Mouse (Mus musculus) embryonic facial prominence, embryonic 11.5 days (tissue): ENCODE measurements around the gene Gm20388. TPM values are rescaled to one million over a fixed set of nuclear protein-coding genes. Genes with fewer than 3 reads are reported as not detected.

Experiments used
- ATAC-seq: fragments of 200-750 bp; cut with Nextera tagmentation; replicated peaks from 2 replicates; pipeline ENCODE4 v1.8.0; 2017; ENCODE audit warnings: low read depth; ENCODE audit not compliant: insufficient number of reproducible peaks, low FRiP score, low TSS enrichment
- DNase-seq: peaks from one replicate; pipeline ENCODE4 v3.0.0-alpha.2; 2015; ENCODE audit warnings: low spot score
- H3K27ac ChIP-seq: fragments of 300-500 bp; sonication (generic); replicated peaks from 2 replicates; pipeline ENCODE4 v1.5.1; 2014; ENCODE audit warnings: mild to moderate bottlenecking, low read depth, low read length, control low read depth
- H3K27me3 ChIP-seq: fragments of 300-500 bp; sonication (generic); 2 replicates; pipeline ENCODE4 v1.6.1; 2014; ENCODE audit warnings: mild to moderate bottlenecking, low read length, moderate library complexity, mixed read lengths; ENCODE audit not compliant: control insufficient read depth, insufficient read depth
- H3K36me3 ChIP-seq: fragments of 300-500 bp; sonication (generic); replicated peaks from 2 replicates; pipeline ENCODE4 v1.6.1; 2014; ENCODE audit warnings: low read depth, mild to moderate bottlenecking, low read length, moderate library complexity, mixed read lengths; ENCODE audit not compliant: control insufficient read depth, insufficient read depth
- H3K4me1 ChIP-seq: fragments of 300-500 bp; sonication (generic); 2 replicates; pipeline ENCODE4 v1.6.1; 2014; ENCODE audit warnings: low read length, mixed read lengths; ENCODE audit not compliant: control insufficient read depth, insufficient read depth
- H3K4me2 ChIP-seq: fragments of 300-500 bp; sonication (generic); 2 replicates; pipeline ENCODE4 v1.6.1; 2014; ENCODE audit warnings: low read depth, mild to moderate bottlenecking, control low read depth, low read length, moderate library complexity
- H3K4me3 ChIP-seq: fragments of 300-500 bp; sonication (generic); 2 replicates; pipeline ENCODE4 v1.5.1; 2014; ENCODE audit warnings: low read depth, low read length, control low read depth
- H3K9ac ChIP-seq: fragments of 300-500 bp; sonication (generic); replicated peaks from 2 replicates; pipeline ENCODE4 v1.6.1; 2014; ENCODE audit warnings: mild to moderate bottlenecking, control low read depth, low read length
- H3K9me3 ChIP-seq: fragments of 300-500 bp; sonication (generic); replicated peaks from 2 replicates; pipeline ENCODE4 v1.6.1; 2016; ENCODE audit warnings: mild to moderate bottlenecking, low read length, inconsistent platforms, mixed read lengths; ENCODE audit not compliant: control insufficient read depth
- WGBS: fragments of 180-500 bp; shearing (Covaris S2); extraction: QIAGEN DNeasy Blood & Tissue Kit; methylation state at CpG from one replicate; pipeline ENCODE4 v1.1.7; 2014; 5-methylcytosine and 5-hydroxymethylcytosine counted together
- polyA plus RNA-seq: library from polyadenylated mRNA; unstranded; fragments of >200 nt; fragmentation: Nextera tagmentation; extraction: Ambion mirVana; gene quantifications from 2 replicates; pipeline ENCODE4 v1.2.1, GENCODE M21; 2014

The Gm20388 gene
- polyA plus RNA-seq, 1 experiment from 2014 or later, result 3.1 TPM

DNA sequence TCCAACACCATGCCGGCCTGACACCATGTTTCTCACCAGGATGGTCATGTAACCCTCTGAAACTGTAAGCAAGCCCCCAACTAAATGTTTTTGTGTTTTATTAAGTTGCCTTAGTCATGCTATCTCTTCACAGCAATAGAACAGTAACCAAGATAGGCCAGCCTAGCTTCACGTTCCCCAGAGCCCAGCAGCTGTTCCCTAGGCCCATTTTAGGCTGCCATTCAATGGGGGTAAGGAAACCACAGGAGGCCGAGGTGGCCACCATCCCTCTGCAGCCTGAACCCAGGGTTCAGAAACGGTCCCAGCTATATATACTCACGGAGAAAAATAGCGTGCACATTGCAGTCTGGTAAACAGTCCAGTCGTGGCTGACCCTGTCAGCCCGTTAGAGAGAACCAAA lies 2633.5 kb downstream of the Gm20388 start:
- no peaks in the 10 kb centered on the region for H3K27me3 ChIP-seq

DNA sequence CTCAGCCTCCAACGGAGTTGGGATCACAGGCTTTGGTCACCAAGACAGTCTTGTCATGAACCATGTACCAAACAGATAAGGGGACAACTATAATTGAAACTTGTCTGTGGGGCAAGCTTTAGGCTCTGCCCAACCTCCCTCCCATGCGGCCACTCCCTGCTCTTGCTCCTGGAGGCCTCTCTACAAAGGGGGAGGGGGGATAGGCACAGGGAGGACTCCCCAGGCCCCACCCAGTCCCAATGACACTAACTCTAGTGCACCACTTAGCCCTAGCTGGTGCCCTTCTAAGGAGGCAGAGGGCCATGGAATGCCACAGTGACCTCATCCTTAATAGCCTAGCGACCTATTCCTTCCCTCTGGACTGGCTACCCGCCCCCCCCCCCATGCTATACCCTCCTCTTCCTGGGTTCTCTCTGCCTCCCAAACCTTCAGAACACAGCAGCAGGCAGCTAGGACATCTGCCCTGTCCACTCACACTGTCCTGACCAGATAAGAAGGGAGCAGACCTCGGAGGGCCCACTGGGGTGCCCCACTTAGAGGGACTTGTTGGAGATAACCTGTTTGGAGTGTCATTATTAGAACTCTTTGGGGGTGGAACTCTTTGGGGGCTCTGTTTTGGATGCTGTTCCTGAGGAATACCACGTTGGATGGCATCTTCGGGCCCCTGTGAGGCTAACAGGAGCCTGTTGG lies 2635.6 kb downstream of the Gm20388 start:
- H3K4me3 ChIP-seq, result no peak overlapping the region
- ATAC-seq (no peak), DNase-seq (no peak)
- no peak overlapping the region for H3K4me2 ChIP-seq
- no peaks in the 10 kb centered on the region for H3K9me3 ChIP-seq
- peaks cover 1% of the 10 kb centered on the region; the same call in 1 of the 2 replicates for H3K4me1 ChIP-seq
- peak overlapping the region; percentile 1; the same call in 1 of the 2 replicates for H3K27ac ChIP-seq
- 82% methylated on average over 7 of the region's 7 CpGs for WGBS
- no peaks in the 10 kb centered on the region for H3K27me3 ChIP-seq
- no peaks in the 10 kb centered on the region for H3K36me3 ChIP-seq
- H3K9ac ChIP-seq, result no peak overlapping the region; the same call in 1 of the 2 replicates

More for the DNA sequence above, 2633.5 kb downstream of the Gm20388 start:
- Histone ChIP-seq H3K27ac (no peak overlapping the region), H3K9ac (no peak overlapping the region), H3K4me3 (no peak overlapping the region), H3K9me3 (no peaks in the 10 kb centered on the region), H3K4me2 (no peak overlapping the region), H3K4me1 (no peaks in the 10 kb centered on the region), H3K36me3 (no peaks in the 10 kb centered on the region)
- DNase-seq (no peak), ATAC-seq (no peak)
- 81% methylated on average over 8 of the region's 8 CpGs for WGBS

DNA sequence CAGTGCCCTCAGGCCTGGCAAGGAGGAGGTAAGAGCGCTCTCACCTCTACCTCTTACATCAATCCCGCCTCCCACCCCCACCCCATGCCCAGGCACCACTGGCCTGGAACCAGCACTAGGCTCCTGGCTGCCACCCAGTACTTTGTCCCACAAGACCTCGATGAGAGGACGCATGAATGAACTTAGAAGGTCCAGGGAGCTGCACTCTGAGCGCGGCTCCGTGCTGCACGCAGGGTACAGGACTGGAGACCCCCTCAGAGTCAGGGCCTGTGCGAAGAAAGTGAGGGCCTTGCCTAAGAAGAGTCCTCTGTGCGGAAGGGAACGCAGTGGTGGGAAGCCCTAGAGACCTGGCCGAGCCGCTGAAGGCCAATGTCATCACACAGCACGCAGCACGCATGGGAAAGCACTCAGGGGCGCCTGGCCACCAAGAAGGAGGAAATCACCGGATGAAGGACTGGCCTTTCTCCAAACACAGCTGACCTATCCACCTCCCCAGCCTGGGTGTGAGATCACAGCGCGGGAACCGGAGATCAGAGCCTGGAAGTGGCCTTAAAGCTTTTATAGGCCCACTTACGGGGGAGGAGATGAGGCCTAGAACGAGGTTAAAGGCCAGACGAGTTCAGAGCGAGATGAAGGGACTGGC lies 2636.3 kb downstream of the Gm20388 start:
- no peaks in the 10 kb centered on the region for H3K27me3 ChIP-seq
- peak overlapping the region; percentile 1 for H3K27ac ChIP-seq
- H3K4me1 ChIP-seq, result peaks cover 6% of the 10 kb centered on the region
- WGBS, result 71% methylated on average over 24 of the region's 24 CpGs
- ATAC-seq (no peak), DNase-seq (no peak)
- H3K4me3 ChIP-seq, result no peak overlapping the region
- no peak overlapping the region; the same call in 1 of the 2 replicates for H3K9ac ChIP-seq
- H3K4me2 ChIP-seq, result no peak overlapping the region
- no peaks in the 10 kb centered on the region for H3K9me3 ChIP-seq
- H3K36me3 ChIP-seq, result no peaks in the 10 kb centered on the region

DNA sequence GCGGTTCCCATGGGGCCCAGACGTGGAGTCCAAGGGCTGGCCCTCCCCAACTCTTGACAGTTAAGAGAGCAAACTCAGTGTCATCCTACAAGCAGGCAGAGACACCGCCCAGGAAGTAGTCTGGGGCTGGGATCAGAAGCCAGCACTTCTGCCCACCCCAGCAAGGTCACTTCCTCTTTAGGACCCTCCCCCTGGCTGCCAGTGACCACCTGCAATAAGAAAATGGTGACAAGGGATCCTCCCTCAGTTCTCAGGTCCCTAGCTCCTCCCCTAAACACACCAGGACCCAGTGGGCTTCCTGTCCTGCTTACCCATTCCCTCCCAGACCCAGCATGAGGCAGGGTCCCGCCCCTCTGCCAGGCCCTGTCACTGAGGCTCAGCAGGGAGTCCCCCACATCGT lies 2637.2 kb downstream of the Gm20388 start:
- Histone ChIP-seq H3K4me3 (no peak overlapping the region), H3K27ac (no peak overlapping the region), H3K36me3 (no peaks in the 10 kb centered on the region), H3K4me2 (no peak overlapping the region), H3K9ac (no peak overlapping the region), H3K9me3 (no peaks in the 10 kb centered on the region), H3K27me3 (no peaks in the 10 kb centered on the region), H3K4me1 (peaks cover 6% of the 10 kb centered on the region)
- ATAC-seq, result no peak
- WGBS, result 35% methylated on average over 5 of the region's 5 CpGs
- no peak for DNase-seq

DNA sequence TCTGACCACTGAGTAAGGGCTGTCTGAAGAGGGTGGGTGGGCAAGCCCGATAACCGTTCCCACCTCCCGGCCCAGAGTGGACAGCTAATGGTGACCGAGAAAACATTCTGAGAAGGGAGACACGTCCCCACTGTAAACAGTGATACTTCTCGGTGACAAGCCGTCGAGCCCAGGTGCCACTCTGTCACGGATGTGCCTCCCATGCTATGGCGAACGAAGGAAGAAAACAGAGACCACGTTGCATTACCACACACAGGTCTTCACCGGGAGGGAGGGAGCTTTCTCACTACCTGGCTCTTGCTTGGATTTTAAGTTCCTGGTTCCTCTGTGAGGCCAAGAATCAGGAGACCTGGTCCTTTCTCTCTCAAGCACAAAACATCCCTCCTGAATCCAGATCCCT lies 2637.7 kb downstream of the Gm20388 start:
- Histone ChIP-seq H3K4me1 (peaks cover 6% of the 10 kb centered on the region), H3K27me3 (no peaks in the 10 kb centered on the region), H3K9me3 (no peaks in the 10 kb centered on the region), H3K36me3 (no peaks in the 10 kb centered on the region), H3K4me2 (no peak overlapping the region; the same call in 1 of the 2 replicates), H3K27ac (no peak overlapping the region), H3K4me3 (no peak overlapping the region), H3K9ac (no peak overlapping the region)
- WGBS, result 73% methylated on average over 13 of the region's 13 CpGs
- DNase-seq (no peak), ATAC-seq (no peak)

DNA sequence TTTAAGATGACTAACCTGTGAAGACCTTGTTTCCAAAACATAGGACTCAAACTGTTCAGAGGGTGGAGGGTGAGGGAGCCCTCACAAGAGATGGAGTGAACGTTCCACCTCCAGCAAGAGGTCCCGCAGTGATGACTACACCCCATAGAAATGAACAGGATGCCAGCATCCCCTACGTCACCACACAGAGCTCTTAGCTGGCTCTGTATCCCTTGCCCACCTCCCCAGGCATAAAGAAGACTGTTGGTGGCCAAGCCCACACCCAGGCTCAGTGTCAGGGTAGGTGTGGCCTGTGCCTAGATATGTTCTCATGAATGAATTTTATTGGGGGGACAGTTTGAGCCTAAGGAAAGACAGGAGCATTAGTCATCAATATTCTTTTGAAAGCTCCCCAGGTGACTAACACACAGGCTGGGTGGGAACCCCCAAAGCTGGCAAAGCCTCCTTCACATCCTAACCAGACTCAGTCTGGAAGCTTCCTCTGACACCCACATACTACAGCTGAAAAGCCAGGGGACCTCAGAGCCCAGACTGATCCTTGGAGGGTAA lies 2638.3 kb downstream of the Gm20388 start:
- Histone ChIP-seq H3K27me3 (no peaks in the 10 kb centered on the region), H3K4me2 (peak overlapping the region; percentile 16), H3K9me3 (no peaks in the 10 kb centered on the region), H3K4me3 (no peak overlapping the region), H3K36me3 (no peaks in the 10 kb centered on the region), H3K4me1 (peaks cover 6% of the 10 kb centered on the region), H3K27ac (no peak overlapping the region), H3K9ac (peak overlapping the region; percentile 32; the same call in 1 of the 2 replicates)
- DNase-seq (no peak), ATAC-seq (no peak)
- WGBS, result 91% methylated on average over 3 of the region's 3 CpGs

DNA sequence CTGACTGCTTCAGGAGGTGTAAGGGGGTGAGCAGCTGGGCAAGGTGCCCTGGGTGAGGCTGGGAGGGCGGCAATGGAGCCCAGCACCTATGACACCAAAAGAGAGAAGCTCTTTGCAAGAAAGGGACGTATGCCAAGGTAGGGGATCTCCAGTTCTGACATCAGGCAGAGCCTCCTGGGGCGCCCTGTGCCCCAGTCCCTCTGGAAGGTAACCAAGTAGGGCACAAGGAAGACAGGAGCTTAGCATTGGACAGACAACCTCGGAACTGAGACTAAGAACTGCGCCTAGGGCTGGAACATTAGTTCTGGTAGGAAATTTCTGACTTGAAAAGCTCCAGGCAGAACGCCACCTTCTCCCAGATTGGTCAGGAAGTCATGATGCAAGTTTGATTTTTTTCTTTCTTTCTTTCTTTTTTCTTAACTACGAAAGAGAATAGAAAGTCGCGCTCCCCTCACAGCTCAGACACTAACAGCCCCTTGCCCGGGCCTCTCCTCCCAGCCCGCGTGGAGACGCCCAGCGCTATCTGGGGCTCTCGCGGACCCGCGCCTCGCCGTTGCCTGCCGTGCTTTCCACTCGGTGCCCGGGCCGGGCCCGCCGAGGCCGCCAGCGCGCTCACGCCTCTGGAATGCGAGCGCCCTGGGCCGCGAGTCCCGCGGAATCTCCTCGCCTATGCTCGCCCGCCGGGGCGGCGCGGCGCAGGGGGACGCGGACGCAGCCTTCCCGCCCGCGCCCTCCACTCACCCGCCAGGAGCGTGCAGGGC lies 2639.8 kb downstream of the Gm20388 start:
- peaks cover 6% of the 10 kb centered on the region for H3K4me1 ChIP-seq

More for the DNA sequence above, 2639.8 kb downstream of the Gm20388 start:
- DNase-seq (peak; percentile 71), ATAC-seq (peak; percentile 61)
- peak overlapping the region; percentile 66 for H3K4me3 ChIP-seq
- 3% methylated on average over 52 of the region's 52 CpGs for WGBS
- no peaks in the 10 kb centered on the region for H3K27me3 ChIP-seq
- H3K27ac ChIP-seq, result peak overlapping the region; percentile 67
- H3K4me2 ChIP-seq, result peak overlapping the region; percentile 94
- H3K9ac ChIP-seq, result peak overlapping the region; percentile 91
- no peaks in the 10 kb centered on the region for H3K9me3 ChIP-seq
- no peaks in the 10 kb centered on the region for H3K36me3 ChIP-seq
